Mouse (Mus musculus): Measurements from ENCODE around the gene Prss12.

GRCm38 (mm10) chr3:123506699-123507662 is 60.3 kb downstream of the Prss12 start:
- TF ChIP-seq CTCF (IDR thresholded peaks at IDR 0.05; ENCODE audit: control insufficient read depth, insufficient read depth, insufficient replicate concordance, low read depth, low read length) (no peak), POLR2A (IDR thresholded peaks at IDR 0.05; ENCODE audit: control insufficient read depth, low read depth, low read length) (no peak)
